Mouse (Mus musculus): Measurements from ENCODE around the gene Cfap69.

DNA sequence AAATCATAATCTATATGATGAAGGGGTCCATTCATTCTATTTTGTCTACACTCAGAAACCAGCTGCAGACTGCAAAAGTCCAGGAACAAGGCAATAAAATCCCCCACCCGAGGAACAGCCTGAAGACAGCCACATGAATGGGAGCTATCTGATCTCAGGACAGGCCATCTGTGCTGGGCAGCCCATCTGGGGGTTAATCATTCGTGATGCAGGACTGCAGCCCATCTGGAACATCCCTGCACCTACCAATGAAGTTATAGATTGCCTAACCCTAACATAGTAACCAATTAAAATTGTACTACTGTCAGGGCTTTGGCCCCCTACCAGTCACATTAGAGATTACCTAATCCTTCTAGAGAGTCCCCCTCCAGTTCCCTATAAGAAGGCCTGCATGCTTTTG, 41.0 kb upstream of the Cfap69 start:
- no peak for TF ChIP-seq EP300 (IDR thresholded peaks at IDR 0.05)
- TF ChIP-seq CTCF (IDR thresholded peaks at IDR 0.05): no peak

Data from lung, postnatal 0 days (tissue).